Mouse (Mus musculus): ENCODE data around the gene Xylt1.

Gene Xylt1

GRCm38 (mm10) chr7:117380418-117381187 is at the start of gene Xylt1:
TSS of gene Xylt1 (plus strand) at chr7:117380979.
- peak; percentile 70 to 87 for DNase-seq (ENCODE audit: low spot score in 2 of 2)

- DNase-seq (ENCODE audit: low spot score in 2 of 2) = no peak
Measured at GRCm38 (mm10) chr7:117333936-117334335, 46.8 kb upstream of the Xylt1 start.

GRCm38 (mm10) chr7:117356316-117356715 is 24.5 kb upstream of the Xylt1 start:
- DNase-seq (ENCODE audit: low spot score in 2 of 2) = no peak

- DNase-seq (ENCODE audit: low spot score in 2 of 2) = no peak
Measured at GRCm38 (mm10) chr7:117357425-117358194, 23.2 kb upstream of the Xylt1 start.

- no peak for DNase-seq (ENCODE audit: low spot score in 2 of 2)
Measured at GRCm38 (mm10) chr7:117361281-117361680, 19.5 kb upstream of the Xylt1 start.

GRCm38 (mm10) chr7:117362493-117362892 is 18.3 kb upstream of the Xylt1 start:
- DNase-seq (ENCODE audit: low spot score in 2 of 2) = no peak

GRCm38 (mm10) chr7:117368647-117369289 is 12.0 kb upstream of the Xylt1 start:
- DNase-seq (ENCODE audit: low spot score in 2 of 2) = no peak

DNA sequence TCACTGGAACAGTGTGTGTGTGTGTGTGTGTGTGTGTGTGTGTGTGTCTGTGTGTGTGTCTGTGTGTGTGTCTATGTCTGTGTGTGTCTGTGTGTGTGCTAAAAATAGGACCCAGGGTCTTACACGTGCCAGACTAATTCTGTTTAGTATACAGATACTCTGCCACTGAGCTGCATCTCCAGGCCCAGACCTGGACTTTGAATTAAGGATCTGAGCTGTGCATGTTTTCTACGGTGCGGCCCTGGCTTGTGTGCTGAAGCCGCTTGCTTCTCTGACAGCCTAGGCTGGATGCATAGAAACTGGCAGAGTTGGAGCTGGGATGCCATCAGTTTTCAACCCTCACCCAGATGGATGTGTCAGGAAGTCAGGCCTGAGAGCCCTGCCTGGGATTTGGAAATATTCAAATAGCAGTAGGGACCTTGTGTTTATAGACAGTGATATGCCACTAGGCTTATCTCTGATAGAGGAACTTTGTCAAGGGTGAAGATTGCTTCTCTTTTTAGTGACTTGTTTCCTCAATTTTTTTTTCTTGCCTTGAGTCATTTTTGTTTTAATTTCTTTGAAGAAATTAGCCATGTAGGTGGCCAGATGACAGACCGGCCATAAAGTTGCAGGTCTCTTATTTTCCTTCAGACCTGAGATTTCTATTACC is 11.4 kb upstream of the Xylt1 start:
- no peak for DNase-seq (ENCODE audit: low spot score in 2 of 2)

DNA sequence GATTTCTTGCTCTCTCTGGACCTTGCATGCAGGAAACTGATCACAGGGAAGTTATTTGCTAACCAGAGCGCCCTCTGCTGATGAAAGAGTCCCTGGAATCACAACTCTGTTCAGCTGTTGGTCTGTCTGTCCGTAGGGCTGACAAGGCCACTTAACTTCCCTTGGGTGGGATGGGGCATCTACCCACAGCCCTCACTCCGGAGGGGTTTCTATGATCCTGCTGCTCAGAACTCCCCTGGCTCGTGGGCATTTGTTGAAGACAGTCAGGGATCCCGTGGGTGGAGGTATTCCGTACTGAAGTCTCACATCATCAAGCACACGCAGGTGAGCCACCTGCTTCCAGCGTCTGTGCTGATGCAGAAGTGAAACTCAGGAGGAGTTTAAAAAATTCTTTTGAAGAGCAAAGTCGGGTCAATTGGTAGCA is 4.9 kb upstream of the Xylt1 start:
- peak; percentile 53 to 80 for DNase-seq (ENCODE audit: low spot score in 2 of 2)

GRCm38 (mm10) chr7:117377138-117377537 is 3.6 kb upstream of the Xylt1 start:
- DNase-seq (ENCODE audit: low spot score in 2 of 2) = no peak

DNA sequence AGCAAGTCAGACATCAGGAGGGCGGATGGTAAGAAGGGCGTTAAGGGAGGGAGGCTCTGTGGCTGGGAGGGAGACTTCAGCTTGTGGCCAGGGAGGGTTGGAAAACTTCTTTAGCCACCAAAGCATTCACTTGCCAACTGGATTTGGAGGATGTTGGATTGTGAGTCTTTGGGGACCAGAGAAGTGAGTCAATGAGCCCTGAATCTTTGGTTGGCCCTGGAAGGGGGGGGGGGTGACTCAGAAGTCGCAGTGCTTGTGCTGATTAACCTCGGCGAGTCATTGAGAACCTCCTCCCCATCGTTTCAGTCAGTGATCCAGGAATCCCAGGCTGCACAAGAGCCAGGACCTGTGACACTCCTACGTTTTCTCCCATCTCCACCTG is 752 bp upstream of the Xylt1 start:
- no peak for DNase-seq (ENCODE audit: low spot score in 2 of 2)

DNA sequence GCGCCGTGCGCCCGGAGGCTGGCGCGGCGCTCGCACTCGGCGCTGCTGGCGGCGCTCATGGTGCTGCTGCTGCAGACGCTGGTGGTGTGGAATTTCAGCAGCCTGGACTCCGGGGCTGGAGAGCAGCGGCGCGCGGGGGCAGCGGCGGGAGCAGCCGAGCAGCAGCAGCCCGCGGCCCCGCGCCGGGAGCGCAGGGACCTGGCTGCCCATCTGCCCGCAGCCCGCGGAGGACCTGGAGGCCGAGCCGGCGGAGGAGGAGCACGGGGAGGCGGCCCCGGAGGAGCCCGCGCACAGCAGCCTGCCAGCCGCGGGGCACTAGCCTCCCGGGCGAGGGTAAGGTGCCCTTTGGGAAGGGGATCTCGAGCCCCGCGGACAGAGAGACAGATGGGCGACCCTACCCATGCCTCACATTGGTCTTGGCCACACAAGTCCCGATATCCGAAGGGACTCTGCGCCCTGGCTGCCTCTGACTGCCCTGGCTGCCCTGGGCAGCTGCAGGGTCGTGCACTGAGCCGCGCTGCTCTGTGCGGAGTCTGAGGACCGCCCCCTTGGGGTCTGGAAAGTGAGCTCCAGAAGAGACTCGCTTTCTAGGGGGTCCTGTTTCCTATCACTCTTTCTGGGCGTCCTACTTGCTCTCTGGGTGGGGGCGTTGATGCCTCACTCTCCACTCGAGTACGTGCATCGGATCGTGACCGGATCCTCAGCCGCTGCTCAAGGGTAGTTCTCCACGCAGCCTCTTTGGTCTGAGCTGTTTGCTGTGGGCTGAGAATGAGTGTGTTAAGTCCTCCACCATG is 606 bp downstream of the Xylt1 start:
- DNase-seq (ENCODE audit: low spot score in 2 of 2) = peak; percentile 41 to 76

GRCm38 (mm10) chr7:117382006-117382405 is 1.2 kb downstream of the Xylt1 start:
- DNase-seq (ENCODE audit: low spot score in 2 of 2) = no peak

GRCm38 (mm10) chr7:117383147-117383940 is 2.6 kb downstream of the Xylt1 start:
- DNase-seq (ENCODE audit: low spot score in 2 of 2) = peak in 1 of 2 experiments; percentile 19

DNA sequence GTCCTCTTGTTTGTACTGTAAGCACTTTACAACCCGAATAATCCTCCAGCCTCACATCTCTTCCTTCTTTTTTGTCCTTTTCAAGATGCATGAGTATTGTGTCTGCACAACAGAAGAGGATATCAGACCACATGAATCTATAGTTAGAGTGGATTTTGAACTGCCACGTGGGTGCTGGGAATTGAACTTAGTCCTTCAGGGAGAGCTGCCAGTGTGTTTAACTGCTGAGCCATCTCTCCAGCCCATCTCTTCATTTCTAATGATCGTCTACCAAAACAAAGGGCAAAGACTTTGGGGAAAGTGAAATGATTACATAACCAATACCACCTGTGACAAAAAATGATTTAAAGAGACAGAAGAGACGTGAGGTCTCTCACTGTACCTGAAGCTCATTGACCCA is 5.6 kb downstream of the Xylt1 start:
- no peak for DNase-seq (ENCODE audit: low spot score in 2 of 2)

DNA sequence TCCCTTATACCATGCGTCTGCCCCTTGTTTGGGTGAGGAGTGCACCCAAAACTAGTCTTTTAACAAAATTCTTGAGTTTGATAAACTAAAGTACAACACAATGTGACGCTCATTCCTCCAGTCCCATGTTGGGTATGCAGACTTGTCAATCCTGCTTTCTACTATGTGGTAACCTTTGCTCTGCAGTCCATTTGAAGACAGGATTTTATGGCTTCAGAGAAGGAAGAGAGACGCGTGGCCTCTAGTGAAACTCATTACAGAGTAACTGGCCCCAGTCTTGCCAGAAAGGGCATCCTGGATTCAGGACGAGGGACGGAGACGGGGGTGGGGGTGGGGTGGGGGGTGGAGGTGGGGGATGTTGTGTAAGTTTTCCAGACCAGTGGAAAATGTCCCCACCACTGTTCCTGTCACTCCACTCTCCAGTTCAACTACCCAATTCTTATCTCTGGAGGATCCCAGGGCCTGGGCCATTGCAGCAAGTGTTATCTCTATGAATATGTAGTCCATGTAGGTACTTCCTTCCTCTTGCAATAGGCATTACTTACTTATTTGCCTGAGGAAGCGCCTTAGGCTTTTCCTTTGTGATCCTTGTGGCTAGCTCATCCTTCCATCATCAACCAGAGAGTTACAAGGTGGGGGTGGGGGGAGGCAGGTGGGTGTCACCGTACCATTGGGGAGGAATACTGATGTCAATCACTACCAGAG is 7.7 kb downstream of the Xylt1 start:
- no peak for DNase-seq (ENCODE audit: low spot score in 2 of 2)

DNA sequence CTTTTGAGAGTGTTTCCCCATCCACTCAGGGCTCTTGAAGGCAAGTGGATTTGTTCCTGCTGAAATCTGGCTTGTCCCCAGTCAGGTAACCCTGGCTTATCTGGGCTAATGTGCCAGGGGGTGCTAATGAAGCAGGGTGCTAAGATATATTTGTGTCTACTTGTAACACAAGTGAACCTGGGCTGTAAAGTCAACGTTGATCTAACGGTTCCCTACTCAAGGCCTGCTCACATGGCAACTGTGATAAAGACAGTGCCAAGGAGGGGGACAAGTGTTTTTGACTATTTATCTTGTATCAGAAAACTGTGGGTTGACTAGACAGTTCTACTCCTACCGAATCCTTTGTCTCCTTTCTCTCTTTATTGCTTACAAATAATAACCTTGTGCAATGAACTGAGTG is 8.3 kb downstream of the Xylt1 start:
- DNase-seq (ENCODE audit: low spot score in 2 of 2) = no peak

DNA sequence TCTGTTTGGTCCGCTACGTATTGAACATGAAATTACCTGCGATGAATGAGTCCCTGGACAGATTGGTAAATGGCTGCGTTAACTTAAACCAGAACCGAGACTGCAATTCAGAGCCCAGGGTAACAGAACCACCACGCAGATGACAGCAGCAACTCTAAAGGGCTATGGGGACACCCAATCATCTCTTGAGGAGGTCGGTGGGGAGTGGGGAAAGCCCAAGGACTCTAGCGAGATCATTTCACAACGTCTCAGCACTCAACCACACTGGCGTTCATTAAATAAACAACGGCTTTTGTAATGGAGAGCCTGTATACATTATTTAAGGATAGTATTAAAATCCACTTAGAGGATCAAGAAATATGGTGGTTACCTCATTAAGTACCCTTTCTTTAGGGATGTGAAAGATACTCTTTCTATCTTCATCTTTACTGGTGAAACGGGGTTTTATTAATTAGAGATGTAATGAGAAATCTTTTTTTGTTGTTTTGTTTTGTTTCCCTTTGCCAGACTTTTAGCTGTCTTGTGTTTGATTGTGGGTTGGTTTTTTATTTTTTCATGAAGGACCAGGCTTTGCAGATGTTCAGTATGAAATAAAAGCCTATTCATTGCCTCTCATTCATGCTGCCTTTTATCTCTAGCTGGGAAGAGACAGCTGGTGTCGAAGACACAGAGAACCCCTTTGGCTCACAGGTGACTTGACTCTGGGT is 12.2 kb downstream of the Xylt1 start:
- no peak for DNase-seq (ENCODE audit: low spot score in 2 of 2)

- peak in 1 of 2 experiments; percentile 40 for DNase-seq (ENCODE audit: low spot score in 2 of 2)
Measured at GRCm38 (mm10) chr7:117393976-117394375, 13.2 kb downstream of the Xylt1 start.

All from spleen, postnatal 4 days (tissue).